Mouse (Mus musculus) lung, embryonic 16.5 days (tissue): Measurements from ENCODE around the gene Vps13d. TPM values are rescaled to one million over a fixed set of nuclear protein-coding genes. Genes with fewer than 3 reads are reported as not detected.

Experiments
- ATAC-seq: fragments of 200-750 bp; cut with Nextera tagmentation; 2 replicates; pipeline ENCODE4 v1.8.0; 2017; ENCODE audit warnings: low read depth, mild to moderate bottlenecking, moderate library complexity
- H3K27ac ChIP-seq: fragments of 300-500 bp; sonication (generic); 2 replicates; pipeline ENCODE4 v1.5.1; 2014; ENCODE audit warnings: mild to moderate bottlenecking, control low read depth, low read length
- H3K27me3 ChIP-seq: fragments of 300-500 bp; sonication (generic); 2 replicates; pipeline ENCODE4 v1.6.1; 2014; ENCODE audit warnings: low read depth, low read length, mixed read lengths; ENCODE audit not compliant: control insufficient read depth, insufficient read depth
- H3K36me3 ChIP-seq: fragments of 300-500 bp; sonication (generic); 2 replicates; pipeline ENCODE4 v1.6.1; 2014; ENCODE audit warnings: low read length; ENCODE audit not compliant: control insufficient read depth, insufficient read depth
- H3K4me1 ChIP-seq: fragments of 300-500 bp; sonication (generic); replicated peaks from 2 replicates; pipeline ENCODE4 v1.6.1; 2014; ENCODE audit warnings: low read length, mixed read lengths; ENCODE audit not compliant: control insufficient read depth, insufficient read depth
- H3K4me2 ChIP-seq: fragments of 300-500 bp; sonication (generic); 2 replicates; pipeline ENCODE4 v1.6.1; 2014; ENCODE audit warnings: low read depth, low read length, control low read depth
- H3K4me3 ChIP-seq: fragments of 300-500 bp; sonication (generic); 2 replicates; pipeline ENCODE4 v1.5.1; 2014; ENCODE audit warnings: mild to moderate bottlenecking, low read length, control low read depth
- H3K9ac ChIP-seq: fragments of 300-500 bp; sonication (generic); 2 replicates; pipeline ENCODE4 v1.6.1; 2014; ENCODE audit warnings: low read length, control low read depth
- H3K9me3 ChIP-seq: fragments of 300-500 bp; sonication (generic); 2 replicates; pipeline ENCODE4 v1.6.1; 2016; ENCODE audit warnings: low read length; ENCODE audit not compliant: control insufficient read depth
- WGBS: fragments of 180-500 bp; shearing (Covaris S2); extraction: QIAGEN DNeasy Blood & Tissue Kit; methylation state at CpG from one replicate; pipeline ENCODE4 v1.1.7; 2014; 5-methylcytosine and 5-hydroxymethylcytosine counted together
- polyA plus RNA-seq: library from polyadenylated mRNA; unstranded; fragments of >200 nt; fragmentation: Nextera tagmentation; extraction: Ambion mirVana; gene quantifications from 2 replicates; pipeline ENCODE4 v1.2.1, GENCODE M21; 2015

Gene Vps13d
- polyA plus RNA-seq, 1 experiment from 2014 or later: 5.9 TPM

- no peak overlapping the region for H3K27ac ChIP-seq
- H3K4me3 ChIP-seq: no peak overlapping the region
- H3K9ac ChIP-seq: no peak overlapping the region
- ATAC-seq: no peak
- no peaks in the 10 kb centered on the region for H3K9me3 ChIP-seq
- H3K27me3 ChIP-seq: no peaks in the 10 kb centered on the region
- H3K4me2 ChIP-seq: no peak overlapping the region
- 71% methylated on average over 6 of the region's 6 CpGs for WGBS
- H3K4me1 ChIP-seq: peaks cover 14% of the 10 kb centered on the region
- H3K36me3 ChIP-seq: 0 out of 2 replicates have a peak, but pooled peaks cover 2% of the 10 kb centered on the region
Observed at GRCm38 (mm10) chr4:145041223-145041870, 153.5 kb downstream of the Vps13d start.

- Histone ChIP-seq H3K27me3 (no peaks in the 10 kb centered on the region), H3K27ac (peak overlapping the region; percentile 64), H3K9me3 (no peaks in the 10 kb centered on the region), H3K36me3 (0 out of 2 replicates have a peak, but pooled peaks cover 2% of the 10 kb centered on the region), H3K9ac (no peak overlapping the region), H3K4me2 (no peak overlapping the region), H3K4me3 (no peak overlapping the region), H3K4me1 (peaks cover 33% of the 10 kb centered on the region)
- 44% methylated on average over 5 of the region's 5 CpGs for WGBS
- peak; percentile 73 for ATAC-seq
Observed at GRCm38 (mm10) chr4:145037631-145038416, 157.0 kb downstream of the Vps13d start.

DNA sequence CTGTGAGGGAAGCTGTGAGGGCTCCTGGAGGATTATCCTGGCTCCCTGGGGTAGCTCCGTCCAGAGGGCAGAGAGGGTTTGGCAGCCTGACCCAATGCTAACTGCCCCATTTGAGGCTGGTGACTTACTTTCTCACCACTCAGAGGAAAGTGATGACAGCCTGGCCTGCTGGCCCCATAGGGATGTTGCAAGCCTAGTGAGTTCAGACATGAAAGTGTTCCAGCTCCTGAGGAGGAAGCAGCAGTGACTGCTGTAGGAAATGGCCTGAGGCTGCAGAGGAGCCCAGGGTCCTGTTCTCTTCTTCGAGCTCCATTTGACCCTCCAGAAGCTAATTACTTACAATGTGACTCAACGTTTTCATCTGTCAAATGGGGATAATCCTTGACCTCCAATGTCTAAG is 157.8 kb downstream of the Vps13d start:
- Histone ChIP-seq H3K4me1 (peaks cover 33% of the 10 kb centered on the region), H3K27ac (peak overlapping the region; percentile 29; the same call in 1 of the 2 replicates), H3K4me3 (no peak overlapping the region)

DNA sequence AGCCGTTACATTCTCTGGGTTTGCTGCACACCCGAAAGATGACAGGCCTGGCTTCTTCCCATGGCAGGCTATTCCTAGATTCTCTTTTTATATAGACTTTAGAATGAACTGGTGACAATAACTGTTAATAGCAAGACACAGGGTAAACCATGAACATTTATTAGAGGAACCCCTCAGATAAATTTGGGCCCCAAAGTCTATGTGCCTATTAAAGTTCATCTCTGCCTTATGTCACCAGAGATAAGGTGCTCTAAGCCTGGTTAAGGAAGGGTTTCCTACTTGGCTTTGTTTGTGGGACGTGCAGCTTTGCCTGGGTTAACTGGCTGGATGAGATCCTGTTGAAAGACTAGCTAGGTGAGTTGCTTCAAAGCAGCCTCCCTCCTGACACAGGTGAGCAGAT is 159.4 kb downstream of the Vps13d start:
- H3K4me2 ChIP-seq: no peak overlapping the region
- H3K36me3 ChIP-seq: 0 out of 2 replicates have a peak, but pooled peaks cover 2% of the 10 kb centered on the region
- H3K27me3 ChIP-seq: no peaks in the 10 kb centered on the region
- H3K9me3 ChIP-seq: no peaks in the 10 kb centered on the region
- ATAC-seq: no peak
- no peak overlapping the region for H3K27ac ChIP-seq
- H3K4me3 ChIP-seq: no peak overlapping the region
- H3K9ac ChIP-seq: no peak overlapping the region
- WGBS: 67% methylated on average over 3 of the region's 3 CpGs
- H3K4me1 ChIP-seq: peaks cover 39% of the 10 kb centered on the region

More for the DNA sequence above, 157.8 kb downstream of the Vps13d start:
- Histone ChIP-seq H3K36me3 (0 out of 2 replicates have a peak, but pooled peaks cover 2% of the 10 kb centered on the region), H3K4me2 (no peak overlapping the region), H3K9me3 (no peaks in the 10 kb centered on the region), H3K27me3 (no peaks in the 10 kb centered on the region), H3K9ac (no peak overlapping the region)
- WGBS: 53% methylated on average over 3 of the region's 3 CpGs
- ATAC-seq: no peak

- H3K4me3 ChIP-seq: no peak overlapping the region
- H3K27me3 ChIP-seq: no peaks in the 10 kb centered on the region
- H3K27ac ChIP-seq: 0 out of 2 replicates have a peak overlapping the region, but pooled peaks have one; percentile 19
- no peak overlapping the region for H3K4me2 ChIP-seq
- H3K9me3 ChIP-seq: no peaks in the 10 kb centered on the region
- 7% methylated on average over 11 of the region's 11 CpGs for WGBS
- no peak for ATAC-seq
- H3K36me3 ChIP-seq: 0 out of 2 replicates have a peak, but pooled peaks cover 2% of the 10 kb centered on the region
- H3K9ac ChIP-seq: no peak overlapping the region
- H3K4me1 ChIP-seq: peaks cover 39% of the 10 kb centered on the region
Observed at GRCm38 (mm10) chr4:145034506-145035243, 160.1 kb downstream of the Vps13d start.

GRCm38 (mm10) chr4:145033392-145033791 is 161.4 kb downstream of the Vps13d start:
- ATAC-seq: no peak
- Histone ChIP-seq H3K4me1 (peaks cover 36% of the 10 kb centered on the region), H3K4me3 (no peak overlapping the region), H3K9me3 (no peaks in the 10 kb centered on the region), H3K9ac (no peak overlapping the region), H3K27me3 (no peaks in the 10 kb centered on the region), H3K27ac (no peak overlapping the region), H3K36me3 (0 out of 2 replicates have a peak, but pooled peaks cover 2% of the 10 kb centered on the region), H3K4me2 (no peak overlapping the region)
- 12% methylated on average over 2 of the region's 2 CpGs for WGBS

GRCm38 (mm10) chr4:145032637-145033036 is 162.2 kb downstream of the Vps13d start:
- Histone ChIP-seq H3K4me1 (peaks cover 36% of the 10 kb centered on the region), H3K4me2 (no peak overlapping the region), H3K27ac (no peak overlapping the region), H3K36me3 (0 out of 2 replicates have a peak, but pooled peaks cover 2% of the 10 kb centered on the region), H3K9ac (no peak overlapping the region), H3K4me3 (no peak overlapping the region), H3K27me3 (no peaks in the 10 kb centered on the region), H3K9me3 (no peaks in the 10 kb centered on the region)
- 62% methylated on average over 2 of the region's 2 CpGs for WGBS
- ATAC-seq: no peak

DNA sequence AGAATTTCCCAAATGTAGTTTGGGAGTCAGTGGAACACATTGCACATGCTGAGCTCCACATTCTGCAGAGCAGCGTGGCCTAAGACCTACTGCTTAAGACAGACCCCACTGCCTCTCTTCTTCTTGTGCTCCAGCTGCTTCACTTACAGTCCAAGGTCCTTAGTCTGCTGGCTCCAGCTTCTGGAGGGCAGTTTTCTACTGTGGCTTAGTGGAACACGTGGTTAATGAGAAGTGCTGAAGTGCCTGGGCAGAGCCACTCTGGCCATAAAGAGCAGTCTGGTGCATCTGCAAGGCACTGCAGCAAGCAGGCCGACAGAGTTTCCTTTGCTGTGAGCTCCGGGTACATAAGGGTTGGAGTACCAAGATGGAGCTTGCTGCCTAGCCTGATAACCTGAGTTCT is 163.3 kb downstream of the Vps13d start:
- Histone ChIP-seq H3K27me3 (no peaks in the 10 kb centered on the region), H3K27ac (peak overlapping the region; percentile 28; the same call in 1 of the 2 replicates)
- ATAC-seq: peak; percentile 21; the same call in 1 of the 2 replicates

DNA sequence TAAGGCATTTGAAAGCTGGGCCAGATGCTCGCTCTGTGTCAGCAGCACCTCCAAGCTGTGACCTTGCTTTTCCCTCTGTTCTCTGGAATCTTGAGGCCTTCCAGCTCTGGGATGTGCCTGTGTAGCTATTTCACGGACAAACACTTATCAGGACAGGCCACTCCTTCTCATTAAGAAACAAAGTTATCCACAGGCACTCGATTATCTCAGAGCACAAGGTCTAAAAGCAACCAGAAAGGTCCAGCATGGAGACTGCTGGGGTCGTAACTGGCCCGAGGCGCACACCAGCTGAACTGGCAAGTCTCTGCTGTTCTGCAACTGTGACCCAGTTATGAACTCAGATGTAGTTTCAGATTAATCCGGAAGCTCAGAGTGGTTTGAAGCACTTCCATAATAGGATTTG is 168.4 kb downstream of the Vps13d start:
- Histone ChIP-seq H3K27ac (peak overlapping the region; percentile 85), H3K9me3 (no peaks in the 10 kb centered on the region), H3K27me3 (no peaks in the 10 kb centered on the region), H3K4me3 (no peak overlapping the region), H3K9ac (peak overlapping the region; percentile 19), H3K4me1 (peaks cover 57% of the 10 kb centered on the region), H3K4me2 (no peak overlapping the region), H3K36me3 (no peaks in the 10 kb centered on the region)
- peak; percentile 76 for ATAC-seq
- WGBS: 23% methylated on average over 7 of the region's 7 CpGs

More for the DNA sequence above, 163.3 kb downstream of the Vps13d start:
- Histone ChIP-seq H3K4me1 (peaks cover 41% of the 10 kb centered on the region), H3K9ac (no peak overlapping the region), H3K9me3 (no peaks in the 10 kb centered on the region), H3K4me3 (no peak overlapping the region), H3K4me2 (no peak overlapping the region), H3K36me3 (no peaks in the 10 kb centered on the region)
- 62% methylated on average over 4 of the region's 4 CpGs for WGBS
